Mouse (Mus musculus): Measurements from ENCODE around the gene Cux1. TPM values are rescaled to one million over a fixed set of nuclear protein-coding genes. Genes with fewer than 3 reads are reported as not detected.

The Cux1 gene
- total RNA-seq, 2 experiments from 2014 or later, result 49.8 to 52.4 TPM

GRCm38 (mm10) chr5:136334051-136334450 is 233.2 kb downstream of the Cux1 start:
- DNase-seq (ENCODE audit: low spot score in 2 of 2), result no peak

GRCm38 (mm10) chr5:136332786-136333462 is 234.4 kb downstream of the Cux1 start:
- no peak for DNase-seq (ENCODE audit: low spot score in 2 of 2)

DNA sequence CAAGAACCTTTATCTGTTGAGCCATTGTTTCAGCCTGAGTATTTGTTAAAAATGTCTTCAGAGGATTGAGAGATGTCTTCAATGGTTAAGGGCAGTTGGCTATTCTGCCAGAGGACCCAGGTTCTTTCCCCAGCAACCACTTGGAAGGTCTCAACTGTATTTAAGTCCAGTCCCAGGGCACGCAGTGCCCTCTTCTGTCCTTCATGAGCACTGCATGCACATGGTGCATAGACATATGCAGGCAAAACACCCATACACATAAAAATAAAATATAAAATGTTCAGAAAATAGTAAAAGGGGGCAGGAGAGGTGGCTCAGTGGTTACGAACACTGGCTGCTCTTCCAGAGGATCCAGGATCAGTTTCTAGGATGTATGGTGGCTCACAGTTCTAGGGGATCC is 239.6 kb downstream of the Cux1 start:
- no peak for DNase-seq (ENCODE audit: low spot score in 2 of 2)

DNA sequence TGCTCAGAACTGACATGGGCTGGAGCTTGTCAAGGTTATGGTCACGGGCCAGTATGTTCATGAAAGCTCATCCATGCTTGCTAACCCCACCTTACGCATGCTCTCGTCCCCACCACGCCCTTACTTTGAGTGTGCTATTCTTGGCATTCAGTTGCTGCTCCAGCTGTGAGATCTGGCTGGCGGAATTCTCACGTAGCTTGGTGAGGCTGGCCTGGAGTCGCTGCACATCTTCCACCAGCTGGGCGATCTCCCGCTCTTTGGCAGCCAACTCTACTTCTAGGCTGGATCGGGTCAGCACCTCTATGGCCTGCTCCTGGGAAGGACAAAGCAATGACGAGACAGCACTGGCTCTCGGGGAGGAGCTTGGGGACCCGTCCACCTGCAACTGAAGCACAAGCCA is 240.7 kb downstream of the Cux1 start:
- DNase-seq (ENCODE audit: low spot score in 2 of 2), result no peak

- no peak for DNase-seq (ENCODE audit: low spot score in 2 of 2)
These were observed 242.8 kb downstream of the Cux1 start for GRCm38 (mm10) chr5:136324506-136324905.

DNA sequence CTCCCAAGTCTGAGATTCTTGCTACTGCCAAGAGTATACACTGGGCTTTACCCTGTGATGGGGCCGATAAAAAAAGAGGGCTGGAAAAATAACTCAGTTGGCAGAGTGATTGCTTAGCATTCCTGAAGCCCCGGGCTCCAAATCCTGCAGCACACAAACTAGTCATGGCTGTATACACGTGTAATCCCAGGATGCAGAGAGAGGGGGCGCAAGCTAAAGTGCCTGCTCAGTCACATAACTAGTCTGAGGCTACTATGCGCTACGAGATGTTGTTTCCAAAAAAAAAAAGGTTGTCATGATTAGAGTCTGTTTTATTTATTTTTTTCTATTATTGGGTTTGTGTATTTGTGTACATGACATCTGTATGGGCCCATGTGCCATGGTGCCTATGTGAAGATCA is 245.9 kb downstream of the Cux1 start:
- DNase-seq (ENCODE audit: low spot score in 2 of 2), result no peak

GRCm38 (mm10) chr5:136312566-136312965 is 254.7 kb downstream of the Cux1 start:
- no peak for DNase-seq (ENCODE audit: low spot score in 2 of 2)

GRCm38 (mm10) chr5:136312166-136312565 is 255.1 kb downstream of the Cux1 start:
- no peak for DNase-seq (ENCODE audit: low spot score in 2 of 2)

DNA sequence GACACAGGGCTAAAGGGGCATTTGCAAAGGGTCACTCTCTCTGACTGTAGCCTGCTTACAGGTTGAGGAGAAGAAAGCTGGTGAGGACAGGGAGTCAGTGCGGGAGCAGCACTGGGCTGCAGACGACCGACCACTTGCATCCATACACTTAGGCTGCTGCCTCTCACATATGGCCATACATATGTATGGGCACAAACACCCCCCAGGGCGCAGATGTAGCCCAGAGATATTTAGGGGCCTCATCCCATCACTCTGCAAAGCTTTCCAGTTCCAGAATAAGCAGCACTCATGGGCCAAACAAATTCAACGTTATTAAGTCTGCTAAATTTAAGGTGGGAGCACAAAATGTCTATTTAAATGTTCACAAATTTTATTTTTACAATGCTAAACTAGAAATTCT is 261.0 kb downstream of the Cux1 start:
- DNase-seq (ENCODE audit: low spot score in 2 of 2), result no peak

GRCm38 (mm10) chr5:136303409-136303983 is 263.8 kb downstream of the Cux1 start:
- peak in 1 of 2 experiments; percentile 22 for DNase-seq (ENCODE audit: low spot score in 2 of 2)

GRCm38 (mm10) chr5:136300880-136301279 is 266.4 kb downstream of the Cux1 start:
- no peak for DNase-seq (ENCODE audit: low spot score in 2 of 2)

- DNase-seq (ENCODE audit: low spot score in 2 of 2), result no peak
These were observed 269.6 kb downstream of the Cux1 start for GRCm38 (mm10) chr5:136297691-136298090.

DNA sequence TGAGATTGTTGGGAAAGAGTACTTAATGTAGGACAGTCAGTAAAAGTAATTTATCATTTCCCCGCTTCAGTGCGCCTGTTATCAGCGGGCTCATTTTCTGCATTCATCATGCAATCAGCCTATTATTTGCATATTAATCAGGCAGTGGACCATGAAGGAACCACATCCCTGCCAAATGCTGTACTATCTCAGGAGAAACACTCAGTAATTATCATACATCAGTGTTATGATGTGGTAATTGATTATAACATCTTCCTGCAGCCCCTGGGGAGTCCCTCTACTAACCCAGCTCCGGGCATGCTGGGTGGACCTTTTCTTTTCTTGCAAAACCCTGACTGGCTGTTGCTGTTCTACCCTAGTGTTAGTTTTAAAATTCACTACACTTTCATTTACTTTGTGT is 270.4 kb downstream of the Cux1 start:
- no peak for DNase-seq (ENCODE audit: low spot score in 2 of 2)

DNA sequence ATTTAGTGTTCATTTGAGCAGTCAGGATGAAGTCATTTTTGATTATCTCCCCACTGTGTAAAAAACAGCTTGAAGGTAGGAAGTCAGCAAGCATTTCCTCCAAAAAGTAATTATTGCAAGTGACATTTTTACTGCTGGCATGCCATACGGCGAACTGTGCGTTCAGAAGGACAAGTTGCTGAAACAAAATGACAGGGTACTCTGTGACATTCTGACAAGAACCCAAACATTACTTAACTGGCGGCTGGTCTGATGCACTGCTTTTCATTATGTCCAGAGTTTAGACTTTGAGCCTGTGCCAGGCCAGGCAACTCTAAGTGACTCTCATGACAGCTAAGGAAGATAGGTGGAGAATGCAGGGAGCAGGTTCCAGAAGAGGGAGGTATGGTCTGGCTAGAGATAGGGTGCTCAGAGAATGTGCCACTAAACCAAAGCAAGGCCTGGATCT is 274.3 kb downstream of the Cux1 start:
- peak; percentile 25 to 63 for DNase-seq (ENCODE audit: low spot score in 2 of 2)

DNA sequence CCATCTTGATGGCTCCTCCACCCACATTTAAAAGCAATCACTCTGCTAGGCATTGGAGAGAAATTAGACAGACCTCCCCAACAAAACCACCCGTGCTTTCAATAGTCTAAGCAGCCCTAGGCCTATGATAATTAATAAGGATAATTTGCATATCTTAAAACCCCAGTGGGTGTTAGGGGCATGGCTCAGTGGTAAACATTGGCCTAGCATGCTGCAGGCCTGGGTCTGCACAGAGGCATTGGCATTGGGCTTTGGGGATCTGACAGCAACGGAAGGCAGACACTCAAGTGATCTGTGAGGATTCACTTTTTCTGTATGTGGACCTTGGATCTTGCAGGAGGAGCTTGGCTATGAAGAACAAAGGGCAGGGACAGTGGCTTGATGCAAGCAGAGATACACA is 274.9 kb downstream of the Cux1 start:
- no peak for DNase-seq (ENCODE audit: low spot score in 2 of 2)

DNA sequence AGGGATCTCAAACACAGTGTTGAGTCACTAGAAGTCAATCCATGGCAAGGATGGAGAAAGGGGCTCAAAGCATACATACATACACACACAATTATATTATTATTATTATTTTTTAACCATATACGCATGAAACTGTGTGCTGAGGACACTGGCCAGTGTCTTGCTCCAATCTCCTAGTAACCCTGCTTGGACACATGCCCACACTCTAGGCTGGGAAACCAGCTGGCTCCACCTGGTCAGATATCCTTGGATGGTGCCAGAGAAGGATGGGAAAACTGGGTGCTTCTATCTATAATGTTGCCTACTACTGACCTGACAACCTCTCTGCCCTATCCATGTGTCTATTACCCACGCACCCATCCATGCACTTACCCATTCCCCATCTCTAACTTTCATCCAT is 275.7 kb downstream of the Cux1 start:
- DNase-seq (ENCODE audit: low spot score in 2 of 2), result no peak

DNA sequence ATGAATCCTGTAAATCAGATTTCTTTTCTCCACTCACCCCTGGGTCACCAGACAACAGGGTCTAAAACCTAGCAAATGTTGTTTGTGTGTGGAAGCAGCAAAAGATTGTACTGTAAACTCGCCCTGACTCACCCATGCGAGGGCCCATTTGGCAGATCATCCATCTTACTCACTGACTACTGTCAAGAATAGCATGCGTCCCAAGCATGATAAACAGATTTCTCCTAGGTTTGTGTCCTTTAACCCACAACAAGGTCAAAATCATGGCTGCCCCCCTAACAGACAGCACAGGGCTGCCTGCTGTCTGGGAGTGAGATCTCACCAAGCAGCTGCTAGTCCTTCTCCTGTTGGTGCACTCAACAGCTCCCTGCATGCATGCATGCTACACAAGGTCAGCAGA is 277.5 kb downstream of the Cux1 start:
- DNase-seq (ENCODE audit: low spot score in 2 of 2), result no peak

GRCm38 (mm10) chr5:136288351-136289081 is 278.8 kb downstream of the Cux1 start:
- no peak for DNase-seq (ENCODE audit: low spot score in 2 of 2)

- DNase-seq (ENCODE audit: low spot score in 2 of 2), result no peak
These were observed 280.7 kb downstream of the Cux1 start for GRCm38 (mm10) chr5:136286566-136286965.

DNA sequence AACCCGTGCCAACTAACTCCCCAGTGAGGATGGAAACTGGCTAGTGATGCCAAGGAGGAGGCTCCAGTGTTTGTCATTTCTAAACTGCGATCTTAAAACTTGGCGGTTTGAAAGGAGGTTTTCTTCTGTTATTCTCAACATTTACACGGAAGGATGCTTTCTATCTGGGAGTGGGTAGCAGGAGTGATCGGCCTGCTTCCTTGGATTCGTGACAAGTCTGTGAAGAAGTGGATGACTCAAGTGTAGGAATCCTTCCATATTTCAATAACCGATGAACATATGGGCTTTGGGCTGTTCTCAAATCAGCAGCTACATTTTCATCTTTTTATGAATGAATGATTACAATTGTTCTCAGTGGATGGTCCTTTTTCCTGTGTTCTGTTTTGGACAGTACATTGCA is 282.2 kb downstream of the Cux1 start:
- peak in 1 of 2 experiments; percentile 49 for DNase-seq (ENCODE audit: low spot score in 2 of 2)

DNA sequence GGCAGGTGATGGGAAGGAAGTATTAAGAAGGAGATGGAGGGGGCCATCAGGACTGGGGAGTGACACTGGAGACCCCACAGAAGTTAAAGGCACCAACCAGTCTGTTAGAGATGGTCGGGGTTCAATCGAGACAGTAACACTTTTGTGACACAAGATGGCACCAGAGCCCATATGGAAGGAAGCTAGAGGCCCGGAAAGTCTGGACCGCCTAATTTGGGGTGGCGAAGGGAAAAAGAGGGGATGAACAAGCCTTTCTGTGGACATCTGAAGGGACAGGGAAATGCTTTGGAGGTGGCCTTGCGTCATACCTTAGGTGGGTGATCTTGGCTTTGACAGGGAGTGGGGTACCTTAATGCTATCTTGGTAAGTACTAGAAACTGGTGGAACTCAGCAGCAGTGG is 285.9 kb downstream of the Cux1 start:
- DNase-seq (ENCODE audit: low spot score in 2 of 2), result peak; percentile 32 to 39

DNA sequence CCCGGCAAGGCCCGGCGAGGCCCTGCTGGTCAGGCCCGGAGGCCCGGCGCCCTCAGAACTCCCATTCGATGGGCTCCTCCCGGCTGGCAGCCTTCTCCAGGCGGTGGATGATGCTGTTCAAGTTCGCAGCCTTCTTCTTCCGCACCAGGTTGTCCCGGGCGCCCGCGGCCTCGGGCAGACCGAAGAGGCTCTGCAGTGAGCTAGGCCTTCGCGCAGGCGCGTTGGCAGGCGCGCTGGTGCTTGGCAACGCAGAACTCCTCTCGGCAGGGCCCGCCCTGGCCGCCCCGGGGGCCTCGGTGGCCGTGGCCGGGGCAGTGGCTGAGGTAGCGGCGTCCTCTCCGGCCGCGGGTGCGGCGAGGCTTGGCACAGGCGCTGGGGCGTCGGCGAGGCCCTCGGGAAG is 292.6 kb downstream of the Cux1 start:
- no peak for DNase-seq (ENCODE audit: low spot score in 2 of 2)

Measured in layer of hippocampus, postnatal 14 days (tissue).